Mouse (Mus musculus) kidney, postnatal 0 days (tissue): Measurements from ENCODE around the gene Carm1. TPM values are rescaled to one million over a fixed set of nuclear protein-coding genes. Genes with fewer than 3 reads are reported as not detected.

Experiments used
- ATAC-seq: fragments of 200-750 bp; cut with Nextera tagmentation; replicated peaks from 2 replicates; pipeline ENCODE4 v1.8.0; 2017; ENCODE audit warnings: low read depth, moderate number of reproducible peaks, moderate TSS enrichment, moderate library complexity; ENCODE audit not compliant: low FRiP score
- DNase-seq: peaks from one replicate; pipeline ENCODE4 v3.0.0-alpha.2; 2016; ENCODE audit warnings: low spot score
- H3K27ac ChIP-seq: fragments of 300-500 bp; sonication (generic); 2 replicates; pipeline ENCODE4 v1.5.1; 2014; ENCODE audit warnings: mild to moderate bottlenecking
- H3K27me3 ChIP-seq: fragments of 300-500 bp; sonication (generic); 2 replicates; pipeline ENCODE4 v1.6.1; 2014; ENCODE audit warnings: low read length, mixed read lengths; ENCODE audit not compliant: insufficient read depth
- H3K36me3 ChIP-seq: fragments of 300-500 bp; sonication (generic); 2 replicates; pipeline ENCODE4 v1.6.1; 2014; ENCODE audit warnings: low read length, mixed read lengths; ENCODE audit not compliant: insufficient read depth
- H3K4me1 ChIP-seq: fragments of 300-500 bp; sonication (generic); replicated peaks from 2 replicates; pipeline ENCODE4 v1.6.1; 2014; ENCODE audit warnings: antibody characterized with exemption, low read length, mixed read lengths; ENCODE audit not compliant: insufficient read depth
- H3K4me2 ChIP-seq: fragments of 300-500 bp; sonication (generic); 2 replicates; pipeline ENCODE4 v1.6.1; 2014; ENCODE audit warnings: mild to moderate bottlenecking, low read length, moderate library complexity, mixed read lengths
- H3K4me3 ChIP-seq: fragments of 300-500 bp; sonication (generic); replicated peaks from 2 replicates; pipeline ENCODE4 v1.5.1; 2014; ENCODE audit warnings: low read depth, low read length
- H3K9ac ChIP-seq: fragments of 300-500 bp; sonication (generic); 2 replicates; pipeline ENCODE4 v1.6.1; 2014; ENCODE audit warnings: low read depth, low read length
- H3K9me3 ChIP-seq: fragments of 300-500 bp; sonication (generic); replicated peaks from 2 replicates; pipeline ENCODE4 v1.6.1; 2016; ENCODE audit warnings: low read length, inconsistent platforms, mixed read lengths
- CTCF ChIP-seq: IDR thresholded peaks from 2 replicates; pipeline ENCODE4 v1.5.1; 2016; ENCODE audit warnings: antibody characterized with exemption, low read depth, mild to moderate bottlenecking, moderate library complexity
- WGBS: fragments of 180-500 bp; shearing (Covaris S2); extraction: QIAGEN DNeasy Blood & Tissue Kit; methylation state at CpG from one replicate; pipeline ENCODE4 v1.1.7; 2014; 5-methylcytosine and 5-hydroxymethylcytosine counted together
- polyA plus RNA-seq: library from polyadenylated mRNA; unstranded; fragments of >200 nt; fragmentation: Nextera tagmentation; extraction: Ambion mirVana; gene quantifications from 2 replicates; pipeline ENCODE4 v1.2.1, GENCODE M21; 2015

Gene Carm1
- polyA plus RNA-seq, 1 experiment from 2014 or later: 26.3 TPM

- H3K4me3 ChIP-seq: no peak overlapping the region
- H3K36me3 ChIP-seq: no peaks in the 10 kb centered on the region
- H3K4me2 ChIP-seq: no peak overlapping the region
- no peak for TF ChIP-seq CTCF
- DNase-seq: no peak
- H3K9me3 ChIP-seq: no peaks in the 10 kb centered on the region
- no peak for ATAC-seq
- H3K27me3 ChIP-seq: no peaks in the 10 kb centered on the region
- H3K9ac ChIP-seq: no peak overlapping the region
- no peak overlapping the region for H3K27ac ChIP-seq
- no peaks in the 10 kb centered on the region for H3K4me1 ChIP-seq
- WGBS: 89% methylated on average over 2 of the region's 2 CpGs
These were observed 54.4 kb downstream of the Carm1 start for GRCm38 (mm10) chr9:21601073-21601472.

DNA sequence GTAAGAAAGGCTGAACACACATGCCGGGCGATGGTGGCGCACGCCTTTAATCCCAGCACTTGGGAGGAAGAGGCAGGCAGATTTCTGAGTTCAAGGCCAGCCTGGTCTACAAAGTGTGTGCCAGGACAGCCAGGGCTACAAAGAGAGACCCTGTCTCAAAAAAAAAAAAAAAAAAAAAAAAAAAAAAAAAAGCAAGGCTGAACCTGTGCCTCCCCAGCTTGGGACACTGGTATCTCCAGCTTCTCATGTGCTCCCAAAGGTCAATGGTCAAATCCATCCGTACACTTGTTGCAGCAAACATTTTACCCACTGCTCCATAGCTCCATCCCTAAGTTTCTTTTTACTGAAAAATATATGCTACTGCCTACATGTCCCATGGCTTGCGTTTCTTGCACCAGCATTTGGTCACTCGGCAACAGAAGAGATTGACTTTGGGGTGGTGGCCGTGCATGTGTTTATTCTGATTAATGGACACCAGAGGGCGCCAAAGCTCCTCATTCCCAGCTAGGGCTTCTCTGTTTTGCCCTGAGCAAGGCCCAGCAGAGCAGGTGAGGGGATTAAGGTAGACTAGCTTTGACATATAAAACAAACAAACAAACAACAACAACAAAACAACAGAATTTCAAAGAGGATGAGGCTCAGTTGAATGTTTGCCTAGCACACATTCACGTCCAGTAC is 55.2 kb downstream of the Carm1 start:
- Histone ChIP-seq H3K27ac (no peak overlapping the region), H3K4me1 (no peaks in the 10 kb centered on the region), H3K36me3 (no peaks in the 10 kb centered on the region), H3K27me3 (no peaks in the 10 kb centered on the region), H3K4me2 (no peak overlapping the region), H3K4me3 (no peak overlapping the region), H3K9ac (no peak overlapping the region), H3K9me3 (no peaks in the 10 kb centered on the region)
- 0 out of 2 replicates have a peak, but pooled peaks have one; percentile 44 for ATAC-seq
- peak; percentile 94 for TF ChIP-seq CTCF
- DNase-seq: peak; percentile 90
- WGBS: 47% methylated on average over 10 of the region's 10 CpGs

- Histone ChIP-seq H3K4me1 (no peaks in the 10 kb centered on the region), H3K27me3 (no peaks in the 10 kb centered on the region), H3K9ac (no peak overlapping the region), H3K9me3 (no peaks in the 10 kb centered on the region), H3K36me3 (no peaks in the 10 kb centered on the region), H3K4me3 (no peak overlapping the region), H3K4me2 (no peak overlapping the region), H3K27ac (no peak overlapping the region)
- DNase-seq (no peak), ATAC-seq (no peak)
- WGBS: 71% methylated on average over 5 of the region's 5 CpGs
- peak; percentile 28; the same call in 1 of the 2 replicates for TF ChIP-seq CTCF
These were observed 57.4 kb downstream of the Carm1 start for GRCm38 (mm10) chr9:21604119-21604518.

DNA sequence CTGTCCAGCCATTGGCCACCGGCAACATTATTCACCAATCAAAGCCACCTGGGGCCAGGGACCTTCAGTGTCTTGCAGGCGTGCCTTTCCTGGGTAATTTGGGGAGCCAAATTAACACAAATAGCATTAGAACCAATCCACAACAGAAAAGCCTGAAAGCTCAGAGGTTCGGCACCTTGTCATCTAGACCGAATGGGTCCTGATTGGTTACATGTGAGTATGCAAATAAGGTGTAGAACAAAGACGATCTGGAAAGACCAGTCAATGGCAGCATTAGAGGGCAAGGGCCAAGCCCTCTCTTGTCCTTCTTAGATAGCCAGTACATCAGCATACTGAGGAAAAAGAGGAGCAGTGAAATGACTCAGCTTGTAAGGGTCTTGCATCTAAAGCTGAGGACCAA is 59.2 kb downstream of the Carm1 start:
- Histone ChIP-seq H3K27me3 (no peaks in the 10 kb centered on the region), H3K4me3 (no peak overlapping the region), H3K4me1 (no peaks in the 10 kb centered on the region), H3K27ac (no peak overlapping the region), H3K36me3 (no peaks in the 10 kb centered on the region), H3K4me2 (no peak overlapping the region), H3K9me3 (no peaks in the 10 kb centered on the region), H3K9ac (no peak overlapping the region)
- WGBS: 79% methylated on average over 5 of the region's 5 CpGs
- ATAC-seq (no peak), DNase-seq (no peak)
- TF ChIP-seq CTCF: no peak

- WGBS: 75% methylated on average over 1 of the region's 1 CpGs
These were observed 60.0 kb downstream of the Carm1 start for GRCm38 (mm10) chr9:21606648-21607047.

GRCm38 (mm10) chr9:21609861-21610260 is 63.2 kb downstream of the Carm1 start:
- Histone ChIP-seq H3K9me3 (no peaks in the 10 kb centered on the region), H3K4me2 (no peak overlapping the region), H3K27me3 (no peaks in the 10 kb centered on the region), H3K9ac (no peak overlapping the region), H3K4me3 (no peak overlapping the region), H3K36me3 (no peaks in the 10 kb centered on the region), H3K4me1 (no peaks in the 10 kb centered on the region), H3K27ac (no peak overlapping the region)
- no peak for ATAC-seq
- no peak for DNase-seq
- TF ChIP-seq CTCF: no peak
- WGBS: 86% methylated on average over 1 of the region's 1 CpGs

More at GRCm38 (mm10) chr9:21606648-21607047, 60.0 kb downstream of the Carm1 start:
- H3K27ac ChIP-seq: no peak overlapping the region
- DNase-seq: no peak
- H3K9ac ChIP-seq: no peak overlapping the region
- no peak for TF ChIP-seq CTCF
- H3K36me3 ChIP-seq: no peaks in the 10 kb centered on the region
- no peaks in the 10 kb centered on the region for H3K9me3 ChIP-seq
- no peak for ATAC-seq
- H3K27me3 ChIP-seq: no peaks in the 10 kb centered on the region
- H3K4me3 ChIP-seq: no peak overlapping the region
- no peak overlapping the region for H3K4me2 ChIP-seq
- no peaks in the 10 kb centered on the region for H3K4me1 ChIP-seq
